Mouse (Mus musculus) G1E (cell line): Measurements from ENCODE around the gene Ubtd2.

Experiments
- CTCF ChIP-seq: IDR thresholded peaks from 2 replicates; pipeline ENCODE4 v1.5.1; 2012; ENCODE audit warnings: low read depth, low read length, inconsistent platforms, mixed read lengths
- GATA1 ChIP-seq: IDR thresholded peaks from 2 replicates; pipeline ENCODE4 v1.6.1; 2012; ENCODE audit warnings: borderline replicate concordance, low read length, inconsistent platforms, mixed read lengths
- GATA2 ChIP-seq: IDR thresholded peaks from 2 replicates; pipeline ENCODE4 v1.6.1; 2012; ENCODE audit warnings: low read depth, low read length, inconsistent platforms, borderline replicate concordance
- POLR2AphosphoS5 ChIP-seq: IDR thresholded peaks from 2 replicates; pipeline ENCODE4 v1.6.1; 2012; ENCODE audit warnings: low read depth, low read length, inconsistent platforms; ENCODE audit not compliant: insufficient replicate concordance

GRCm38 (mm10) chr11:32566184-32566583 lies 111.0 kb downstream of the Ubtd2 start:
- TF ChIP-seq CTCF = no peak
- TF ChIP-seq GATA2 = no peak
- no peak for TF ChIP-seq GATA1
- TF ChIP-seq POLR2AphosphoS5 = no peak
